Mouse (Mus musculus): ENCODE measurements around the gene Polr2l. TPM values are rescaled to one million over a fixed set of nuclear protein-coding genes. Genes with fewer than 3 reads are reported as not detected.
A peak's percentile ranks its signal among the peaks of the same experiment; 100 is the strongest.

Gene Polr2l
- polyA plus RNA-seq (2017; shearing (Covaris generic)): 10 to 100 TPM; 19.4 to 20.8 TPM

- ATAC-seq: peak; percentile 92
Observed at GRCm38 (mm10) chr7:141475011-141475804, at the start of gene Polr2l, which contains the start of gene Tspan4. Gene Polr2l (minus strand): TSS chr7:141475132. Gene Tspan4 (plus strand): TSS chr7:141475240.

GRCm38 (mm10) chr7:141524271-141524670, 49.3 kb upstream of the Polr2l start:
- ATAC-seq: no peak

GRCm38 (mm10) chr7:141523007-141523406, 48.1 kb upstream of the Polr2l start:
- ATAC-seq: no peak

GRCm38 (mm10) chr7:141519795-141520194, 44.9 kb upstream of the Polr2l start:
- ATAC-seq: no peak

- ATAC-seq: no peak
Observed at GRCm38 (mm10) chr7:141518926-141519325, 44.0 kb upstream of the Polr2l start.

- ATAC-seq: no peak
Observed at GRCm38 (mm10) chr7:141518296-141518695, 43.4 kb upstream of the Polr2l start.

GRCm38 (mm10) chr7:141517638-141518037, 42.7 kb upstream of the Polr2l start:
- ATAC-seq: no peak

GRCm38 (mm10) chr7:141510681-141511191, 35.8 kb upstream of the Polr2l start:
- no peak for ATAC-seq

- ATAC-seq: no peak
Observed at GRCm38 (mm10) chr7:141510196-141510595, 35.3 kb upstream of the Polr2l start.

GRCm38 (mm10) chr7:141508160-141508559, 33.2 kb upstream of the Polr2l start:
- ATAC-seq: no peak

- no peak for ATAC-seq
Observed at GRCm38 (mm10) chr7:141506278-141506677, 31.3 kb upstream of the Polr2l start.

- ATAC-seq: no peak
Observed at GRCm38 (mm10) chr7:141502556-141502905, 27.6 kb upstream of the Polr2l start.

GRCm38 (mm10) chr7:141501820-141502555, 27.1 kb upstream of the Polr2l start:
- no peak for ATAC-seq

- no peak for ATAC-seq
Observed at GRCm38 (mm10) chr7:141497600-141497999, 22.7 kb upstream of the Polr2l start.

GRCm38 (mm10) chr7:141495940-141496339, 21.0 kb upstream of the Polr2l start:
- ATAC-seq: no peak

GRCm38 (mm10) chr7:141495379-141495778, 20.4 kb upstream of the Polr2l start:
- ATAC-seq: no peak

- no peak for ATAC-seq
Observed at GRCm38 (mm10) chr7:141493729-141494128, 18.8 kb upstream of the Polr2l start.

- no peak for ATAC-seq
Observed at GRCm38 (mm10) chr7:141492738-141493137, 17.8 kb upstream of the Polr2l start.

GRCm38 (mm10) chr7:141491151-141491550, 16.2 kb upstream of the Polr2l start:
- no peak for ATAC-seq

- no peak for ATAC-seq
Observed at GRCm38 (mm10) chr7:141487141-141487540, 12.2 kb upstream of the Polr2l start.

GRCm38 (mm10) chr7:141486239-141486638, 11.3 kb upstream of the Polr2l start:
- no peak for ATAC-seq

- ATAC-seq: no peak
Observed at GRCm38 (mm10) chr7:141485606-141486005, 10.7 kb upstream of the Polr2l start.

GRCm38 (mm10) chr7:141485186-141485585, 10.3 kb upstream of the Polr2l start:
- no peak for ATAC-seq
